Mouse (Mus musculus) left cerebral cortex, adult 11 months (tissue): ENCODE results near the gene Glrx5.

Experiments used
- DNase-seq: peaks from one replicate; pipeline ENCODE4 v3.0.0; 2022; ENCODE audit warnings: low spot score

Gene Glrx5

GRCm38 (mm10) chr12:105073708-105074107, 41.2 kb downstream of the Glrx5 start:
- DNase-seq, result peak; percentile 18

- no peak for DNase-seq
Observed at GRCm38 (mm10) chr12:105075496-105075895, 43.0 kb downstream of the Glrx5 start.

- DNase-seq, result no peak
Observed at GRCm38 (mm10) chr12:105076511-105076910, 44.0 kb downstream of the Glrx5 start.

- DNase-seq, result no peak
Observed at GRCm38 (mm10) chr12:105077232-105077631, 44.7 kb downstream of the Glrx5 start.

- DNase-seq, result no peak
Observed at GRCm38 (mm10) chr12:105084171-105084570, 51.7 kb downstream of the Glrx5 start.

GRCm38 (mm10) chr12:105084816-105085215, 52.3 kb downstream of the Glrx5 start:
- no peak for DNase-seq

GRCm38 (mm10) chr12:105085296-105085695, 52.8 kb downstream of the Glrx5 start:
- DNase-seq, result no peak

- no peak for DNase-seq
Observed at GRCm38 (mm10) chr12:105086781-105087180, 54.3 kb downstream of the Glrx5 start.

- DNase-seq, result no peak
Observed at GRCm38 (mm10) chr12:105087353-105087752, 54.9 kb downstream of the Glrx5 start.

GRCm38 (mm10) chr12:105089231-105089630, 56.7 kb downstream of the Glrx5 start:
- no peak for DNase-seq

- no peak for DNase-seq
Observed at GRCm38 (mm10) chr12:105091604-105092003, 59.1 kb downstream of the Glrx5 start.
